16 mouse cellular contexts compared by ENCODE assay signal in the genomic region with DNA sequence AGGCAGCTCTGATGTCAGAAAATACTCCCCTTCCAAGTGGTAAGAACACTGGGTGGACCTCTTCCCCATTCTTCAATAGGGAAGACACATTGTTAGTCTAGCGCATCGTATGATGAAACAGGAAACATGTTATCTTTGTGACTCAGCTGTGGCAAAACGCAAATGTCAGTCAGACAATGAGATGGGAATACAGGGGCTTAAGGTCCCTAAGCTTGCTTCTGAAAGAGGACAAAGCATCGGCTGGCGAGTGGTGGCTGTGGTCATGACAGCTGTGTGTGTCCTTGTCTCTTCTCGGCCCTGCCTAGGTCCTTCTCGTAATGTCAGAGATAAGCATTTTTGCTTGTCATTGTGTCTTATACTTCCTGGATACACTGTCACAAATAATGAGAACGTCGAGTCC.
DNase-seq lines count a peak whose midpoint lies in the region; ATAC-seq and TF ChIP-seq lines count a peak whose summit lies in the region.
"Had no signal": no experiment of that assay in that cellular context is flagged by ENCODE, and none has a peak within 500 bp of the region (broad histone marks: within the 10 kb centered on the region; RNA-seq: fewer than 3 reads in every experiment).

No protein-coding gene starts in this region.

- no peak overlapping the region for H3K4me2 ChIP-seq in heart, postnatal 0 days (ENCODE audit: low read depth, low read length)
- H3K4me2 ChIP-seq in myocyte (ENCODE audit: low read depth) = peak overlapping the region; percentile 72
- no peak overlapping the region for H3K4me2 ChIP-seq in intestine, embryonic 15.5 days (replicated peaks)
- H3K4me2 ChIP-seq: embryonic facial prominence, embryonic 12.5 days; heart, embryonic 15.5 days; stomach, embryonic 15.5 days had no signal

- ATAC-seq in heart, postnatal 0 days (ENCODE audit: insufficient read depth, low read depth) = no peak
- no peak for ATAC-seq in intestine, embryonic 15.5 days
- ATAC-seq: hindbrain, postnatal 0 days had no signal

- H3K27me3 ChIP-seq in heart, postnatal 0 days (ENCODE audit: control insufficient read depth, insufficient read depth, low read length) = no peaks in the 10 kb centered on the region
- no peaks in the 10 kb centered on the region for H3K27me3 ChIP-seq in myocyte (ENCODE audit: control insufficient read depth, insufficient read depth, insufficient read length)
- H3K27me3 ChIP-seq in intestine, embryonic 15.5 days (replicated peaks) = no peaks in the 10 kb centered on the region
- H3K27me3 ChIP-seq in limb, embryonic 10.5 days (ENCODE audit: low read depth, poor library complexity, severe bottlenecking) = no peaks in the 10 kb centered on the region
- H3K27me3 ChIP-seq: embryonic facial prominence, embryonic 12.5 days; heart, embryonic 15.5 days; stomach, embryonic 15.5 days had no signal

- WGBS in heart, postnatal 0 days = 40% methylated on average over 9 of the region's 9 CpGs
- WGBS in intestine, embryonic 15.5 days = 78% methylated on average over 9 of the region's 9 CpGs
- WGBS in limb, embryonic 10.5 days = 93% methylated on average over 9 of the region's 9 CpGs

- no peak overlapping the region for H3K27ac ChIP-seq in heart, postnatal 0 days (ENCODE audit: low read depth)
- H3K27ac ChIP-seq in intestine, embryonic 15.5 days = no peak overlapping the region
- no peak overlapping the region for H3K27ac ChIP-seq in limb, embryonic 10.5 days
- H3K27ac ChIP-seq: embryonic facial prominence, embryonic 12.5 days; gastrocnemius, adult 2 months; heart, embryonic 15.5 days; hindbrain, postnatal 0 days; kidney, postnatal 0 days; stomach, embryonic 15.5 days had no signal

- no peak overlapping the region for H3ac ChIP-seq in myocyte (ENCODE audit: control insufficient read depth, insufficient read length)

- TF ChIP-seq POLR2A in myocyte (IDR thresholded peaks at IDR 0.05; ENCODE audit: insufficient read length, low read depth) = no peak

- peaks cover 4% of the 10 kb centered on the region for H3K79me2 ChIP-seq in myocyte (ENCODE audit: control insufficient read depth, insufficient read depth)

- TF ChIP-seq CTCF in heart, postnatal 0 days (IDR thresholded peaks at IDR 0.05; ENCODE audit: low read depth) = no peak

- no peaks in the 10 kb centered on the region for H3K4me1 ChIP-seq in heart, postnatal 0 days (ENCODE audit: control insufficient read depth, insufficient read depth)
- H3K4me1 ChIP-seq in intestine, embryonic 15.5 days (replicated peaks) = no peaks in the 10 kb centered on the region
- H3K4me1 ChIP-seq in limb, embryonic 10.5 days = peaks cover 4% of the 10 kb centered on the region; the same call in 1 of the 2 replicates
- H3K4me1 ChIP-seq: embryonic facial prominence, embryonic 12.5 days; heart, embryonic 15.5 days; stomach, embryonic 15.5 days had no signal

- no peak overlapping the region for H3K4me3 ChIP-seq in heart, postnatal 0 days (ENCODE audit: low read depth, low read length)
- H3K4me3 ChIP-seq in myocyte = no peak overlapping the region
- no peak overlapping the region for H3K4me3 ChIP-seq in intestine, embryonic 15.5 days (replicated peaks)
- H3K4me3 ChIP-seq in limb, embryonic 10.5 days = no peak overlapping the region
- H3K4me3 ChIP-seq: embryonic facial prominence, embryonic 12.5 days; gastrocnemius, adult 2 months; heart, embryonic 15.5 days; stomach, embryonic 15.5 days had no signal

- DNase-seq in heart, postnatal 0 days (ENCODE audit: low spot score) = peak; percentile 17
- DNase-seq in heart, adult 9 months (ENCODE audit: low spot score in 2 of 2) = no peak
- peak; percentile 17 for DNase-seq in c-Kit-positive CD71-positive TER-119-positive erythroid progenitor cells, embryonic 14.5 days (ENCODE audit: low spot score)
- DNase-seq in lung, postnatal 10 days = peak; percentile 12
- DNase-seq in urinary bladder, adult 18-20 months (ENCODE audit: low spot score in 2 of 2) = no peak
- DNase-seq in limb, embryonic 10.5 days (ENCODE audit: low spot score) = no peak
- DNase-seq: cerebellum, postnatal 10 days; gastrocnemius, adult 2 months; thymus, postnatal 4 days had no signal

- no peak for TF ChIP-seq EP300 in heart, postnatal 0 days (IDR thresholded peaks at IDR 0.05; ENCODE audit: low read depth)

- H3K9me3 ChIP-seq in heart, postnatal 0 days (replicated peaks; ENCODE audit: control insufficient read depth, low read length) = no peaks in the 10 kb centered on the region
- no peaks in the 10 kb centered on the region for H3K9me3 ChIP-seq in intestine, embryonic 15.5 days
- no peaks in the 10 kb centered on the region for H3K9me3 ChIP-seq in limb, embryonic 10.5 days (replicated peaks)
- H3K9me3 ChIP-seq: embryonic facial prominence, embryonic 12.5 days; heart, embryonic 15.5 days; stomach, embryonic 15.5 days had no signal

- H3K36me3 ChIP-seq in heart, postnatal 0 days (replicated peaks; ENCODE audit: control insufficient read depth, insufficient read depth, low read length) = no peaks in the 10 kb centered on the region
- H3K36me3 ChIP-seq in myocyte (ENCODE audit: control insufficient read depth, insufficient read depth) = no peaks in the 10 kb centered on the region
- no peaks in the 10 kb centered on the region for H3K36me3 ChIP-seq in intestine, embryonic 15.5 days
- H3K36me3 ChIP-seq in limb, embryonic 10.5 days = no peaks in the 10 kb centered on the region
- H3K36me3 ChIP-seq: embryonic facial prominence, embryonic 12.5 days; heart, embryonic 15.5 days; stomach, embryonic 15.5 days had no signal

- no peak overlapping the region for H3K9ac ChIP-seq in heart, postnatal 0 days (replicated peaks; ENCODE audit: low read depth, low read length)
- no peak overlapping the region for H3K9ac ChIP-seq in intestine, embryonic 15.5 days
- H3K9ac ChIP-seq: embryonic facial prominence, embryonic 12.5 days; heart, embryonic 15.5 days; stomach, embryonic 15.5 days had no signal

TF ChIP-seq in myocyte, 11 proteins besides CTCF, POLR2A, EP300 and RAD21:
- peak; percentile 66 for TF ChIP-seq CEBPB (IDR thresholded peaks at IDR 0.05; ENCODE audit: insufficient read depth, poor library complexity, severe bottlenecking)
- peak; percentile 25 to 89 (median 37) for TF ChIP-seq MYOG (IDR thresholded peaks at IDR 0.05; ENCODE audit: control insufficient read depth in 1 of 3, insufficient read depth in 1 of 3, insufficient read length in 2 of 3, low read depth in 2 of 3)
- TF ChIP-seq REST (IDR thresholded peaks at IDR 0.05; ENCODE audit: insufficient read depth, insufficient read length) = no peak
- no peak for TF ChIP-seq SRF (IDR thresholded peaks at IDR 0.05; ENCODE audit: control insufficient read depth, insufficient read length, low read depth)
- no peak for TF ChIP-seq MAX (IDR thresholded peaks at IDR 0.05; ENCODE audit: low read depth)
- TF ChIP-seq USF1 (IDR thresholded peaks at IDR 0.05; ENCODE audit: low read depth) = no peak
- TF ChIP-seq TCF12 (IDR thresholded peaks at IDR 0.05; ENCODE audit: insufficient read depth, poor library complexity, severe bottlenecking) = no peak
- TF ChIP-seq MYOD1 (IDR thresholded peaks at IDR 0.05; ENCODE audit: control insufficient read depth in 1 of 3, insufficient read length in 2 of 3, low read depth in 2 of 3) = peak in 2 of 3 experiments; percentile 65 to 91
- no peak for TF ChIP-seq TCF3 (IDR thresholded peaks at IDR 0.05; ENCODE audit: insufficient read length, low read depth)
- TF ChIP-seq POLR2AphosphoS2 (IDR thresholded peaks at IDR 0.05; ENCODE audit: insufficient read length, low read depth) = no peak
- TF ChIP-seq E2F4 (IDR thresholded peaks at IDR 0.05; ENCODE audit: insufficient read depth) = no peak

Comparison
In these comparisons a context has a peak if more than half of its experiments do, and no peak if none do; other contexts are left out.
1. DNase-seq: peak in heart, postnatal 0 days (single experiment), c-Kit-positive CD71-positive TER-119-positive erythroid progenitor cells, embryonic 14.5 days (single experiment) and lung, postnatal 10 days (single experiment); none in heart, adult 9 months (0 of 2), urinary bladder, adult 18-20 months (0 of 2) and limb, embryonic 10.5 days (single experiment).